Mouse (Mus musculus) spleen, postnatal 14 days (tissue): ENCODE results near the gene Leng1.

Experiments
- DNase-seq, 2 experiments: peaks; one replicate each; pipeline ENCODE4 v3.0.0; 2021 to 2022; ENCODE audit warnings: low spot score in 2 of 2

The Leng1 gene

GRCm38 (mm10) chr7:3629543-3630477 lies 35.8 kb downstream of the Leng1 start, which contains the start of the genes Tfpt and Prpf31:
Gene Tfpt, minus strand, starts transcription at chr7:3629929.
Gene Prpf31, plus strand, starts transcription at chr7:3629985.
- DNase-seq, result peak; percentile 76 to 88

GRCm38 (mm10) chr7:3629030-3629429 lies 36.6 kb downstream of the Leng1 start:
- no peak for DNase-seq

GRCm38 (mm10) chr7:3617242-3617995 lies 48.2 kb downstream of the Leng1 start, which contains the start of gene Ndufa3:
Gene Ndufa3, plus strand, starts transcription at chr7:3617373.
- peak; percentile 65 to 74 for DNase-seq

DNA sequence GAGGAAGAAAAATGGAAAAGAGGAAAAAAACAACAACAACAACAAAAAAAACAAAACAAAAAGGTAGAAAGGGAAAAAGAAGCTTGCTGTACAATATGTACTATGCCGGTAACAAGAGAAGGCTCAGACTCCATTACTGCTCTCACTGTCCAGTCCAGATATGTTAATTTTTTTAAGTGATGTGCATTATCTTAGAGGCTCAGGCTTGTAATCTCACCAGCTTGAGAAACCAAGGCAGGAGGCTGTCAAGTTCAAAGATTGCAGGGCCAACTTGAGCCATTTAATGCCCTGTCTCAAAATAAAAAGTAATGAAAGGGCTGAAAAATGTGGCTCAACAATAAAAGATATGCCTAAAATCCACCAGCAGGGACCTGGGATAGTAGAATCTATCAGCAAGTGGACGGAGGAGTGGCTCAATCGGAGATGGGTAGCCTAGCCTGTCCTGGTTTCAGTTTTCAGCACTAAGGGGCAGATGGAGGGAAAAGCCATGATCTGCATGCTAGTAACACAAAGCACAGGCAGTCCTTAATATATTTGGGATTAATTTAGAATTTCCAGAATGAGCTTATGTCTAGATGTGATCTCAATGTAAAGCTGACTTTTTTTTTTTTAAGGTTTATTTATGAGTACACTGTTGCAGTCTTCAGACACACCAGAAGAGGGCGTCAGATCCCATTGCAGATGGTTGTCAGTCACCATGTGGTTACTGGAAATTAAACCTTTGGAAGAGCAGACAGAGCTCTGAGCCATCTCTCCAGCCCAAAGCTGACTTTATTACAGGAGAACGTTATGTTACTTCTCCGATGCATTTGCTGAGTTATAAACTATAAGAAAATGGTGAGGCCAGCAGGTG lies 49.0 kb downstream of the Leng1 start:
- no peak for DNase-seq

GRCm38 (mm10) chr7:3616057-3616388 lies 49.6 kb downstream of the Leng1 start, which contains the start of gene Oscar:
Gene Oscar, minus strand, starts transcription at chr7:3616157.
- no peak for DNase-seq

GRCm38 (mm10) chr7:3614021-3614420 lies 51.6 kb downstream of the Leng1 start:
- DNase-seq, result no peak

DNA sequence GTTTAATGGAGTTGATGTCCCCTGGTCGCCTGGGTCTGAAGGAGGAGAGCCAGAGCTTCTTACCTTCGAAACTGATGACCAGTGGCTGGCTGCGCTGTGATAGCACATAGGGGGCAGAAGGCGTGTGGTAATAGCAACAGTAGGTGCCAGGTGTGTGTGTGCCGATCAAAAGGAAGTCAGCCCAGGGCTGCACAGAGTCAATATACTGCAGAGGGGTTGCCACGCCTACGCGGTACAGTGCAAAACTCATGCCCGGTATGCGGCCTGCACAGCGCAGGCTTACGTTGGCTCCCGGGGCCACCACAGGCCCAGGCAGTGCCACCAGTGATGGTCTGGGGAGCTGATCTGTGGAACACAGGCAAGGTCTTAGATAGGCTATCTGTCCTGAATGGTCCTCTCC lies 54.6 kb downstream of the Leng1 start:
- no peak for DNase-seq

DNA sequence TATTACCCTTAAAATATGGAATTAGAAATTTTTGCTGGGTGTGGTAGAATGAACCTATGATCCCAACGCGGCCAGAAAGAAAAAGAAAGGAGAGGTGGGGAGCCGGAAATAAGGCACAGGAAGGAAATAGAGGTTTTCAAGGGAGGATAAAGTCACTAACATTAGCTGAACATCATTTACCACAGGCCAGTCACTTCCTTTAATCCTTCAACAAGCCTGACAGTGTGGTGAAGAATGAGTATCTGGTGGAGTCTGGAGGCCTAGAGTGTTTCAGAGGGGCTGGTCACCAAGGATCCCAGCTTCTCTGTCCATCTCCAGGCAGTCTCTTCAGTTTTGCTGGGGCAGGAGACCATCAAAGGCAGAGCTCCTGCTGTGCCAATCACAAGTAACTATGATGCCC lies 55.2 kb downstream of the Leng1 start:
- no peak for DNase-seq
